Mouse (Mus musculus) intestine, postnatal 0 days (tissue): ENCODE data around the gene Kras. TPM values are rescaled to one million over a fixed set of nuclear protein-coding genes. Genes with fewer than 3 reads are reported as not detected.

Experiments
- ATAC-seq: fragments of 200-750 bp; cut with Nextera tagmentation; 2 replicates; pipeline ENCODE4 v1.8.0; 2017; ENCODE audit warnings: mild to moderate bottlenecking, moderate TSS enrichment, moderate library complexity
- H3K27ac ChIP-seq: fragments of 300-500 bp; sonication (generic); 2 replicates; pipeline ENCODE4 v1.5.1; 2014; ENCODE audit warnings: mild to moderate bottlenecking, low read depth, low read length, moderate library complexity
- H3K27me3 ChIP-seq: fragments of 300-500 bp; sonication (generic); replicated peaks from 2 replicates; pipeline ENCODE4 v1.6.1; 2014; ENCODE audit warnings: low read length, mixed read lengths; ENCODE audit not compliant: control insufficient read depth, insufficient read depth
- H3K36me3 ChIP-seq: fragments of 300-500 bp; sonication (generic); 2 replicates; pipeline ENCODE4 v1.6.1; 2014; ENCODE audit warnings: mild to moderate bottlenecking, moderate library complexity; ENCODE audit not compliant: control insufficient read depth, insufficient read depth
- H3K4me1 ChIP-seq: fragments of 300-500 bp; sonication (generic); replicated peaks from 2 replicates; pipeline ENCODE4 v1.6.1; 2014; ENCODE audit warnings: antibody characterized with exemption, low read length, mixed read lengths; ENCODE audit not compliant: control insufficient read depth, insufficient read depth
- H3K4me2 ChIP-seq: fragments of 300-500 bp; sonication (generic); replicated peaks from 2 replicates; pipeline ENCODE4 v1.6.1; 2014; ENCODE audit warnings: low read depth, mild to moderate bottlenecking, moderate library complexity
- H3K4me3 ChIP-seq: fragments of 300-500 bp; sonication (generic); 2 replicates; pipeline ENCODE4 v1.5.1; 2014; ENCODE audit warnings: low read depth, low read length
- H3K9ac ChIP-seq: fragments of 300-500 bp; sonication (generic); 2 replicates; pipeline ENCODE4 v1.6.1; 2014; ENCODE audit warnings: mild to moderate bottlenecking, low read depth, low read length
- H3K9me3 ChIP-seq: fragments of 300-500 bp; sonication (generic); 2 replicates; pipeline ENCODE4 v1.6.1; 2016; ENCODE audit warnings: mixed run types; ENCODE audit not compliant: control insufficient read depth
- CTCF ChIP-seq: sonication (generic); IDR thresholded peaks from 2 replicates; pipeline ENCODE4 v1.5.1; 2016; ENCODE audit warnings: low read depth, mild to moderate bottlenecking, control low read depth, antibody characterized with exemption, moderate library complexity
- WGBS: fragments of 180-500 bp; shearing (Covaris S2); extraction: QIAGEN DNeasy Blood & Tissue Kit; methylation state at CpG from one replicate; pipeline ENCODE4 v1.1.7; 2014; 5-methylcytosine and 5-hydroxymethylcytosine counted together
- polyA plus RNA-seq: library from polyadenylated mRNA; unstranded; fragments of >200 nt; fragmentation: Nextera tagmentation; extraction: Ambion mirVana; gene quantifications from 2 replicates; pipeline ENCODE4 v1.2.1, GENCODE M21; 2015

Gene Kras
- polyA plus RNA-seq = 62.0 and 64.2 TPM in 2 replicates

GRCm38 (mm10) chr6:145250185-145250791, at the start of gene Kras:
Kras (minus strand) TSS chr6:145250239.
- Histone ChIP-seq H3K9me3 (no peaks in the 10 kb centered on the region), H3K36me3 (no peaks in the 10 kb centered on the region), H3K27ac (peak within 1 kb of the TSS; percentile 93), H3K4me1 (peaks cover 9% of the 10 kb centered on the region), H3K4me3 (peak within 1 kb of the TSS; percentile 82), H3K9ac (peak within 1 kb of the TSS; percentile 95), H3K4me2 (peak within 1 kb of the TSS; percentile 80), H3K27me3 (no peaks in the 10 kb centered on the region)
- WGBS = under 1% methylated on average over 65 of the region's 83 CpGs
- ATAC-seq = peak; percentile 92
- TF ChIP-seq CTCF = no peak

- H3K4me1 ChIP-seq = no peaks in the 10 kb centered on the region
- H3K9ac ChIP-seq = no peak overlapping the region
- no peaks in the 10 kb centered on the region for H3K27me3 ChIP-seq
- TF ChIP-seq CTCF = no peak
- no peaks in the 10 kb centered on the region for H3K36me3 ChIP-seq
- no peak overlapping the region for H3K27ac ChIP-seq
- ATAC-seq = peak; percentile 51; the same call in 1 of the 2 replicates
- H3K9me3 ChIP-seq = no peaks in the 10 kb centered on the region
- 47% methylated on average over 7 of the region's 7 CpGs for WGBS
- no peak overlapping the region for H3K4me3 ChIP-seq
- no peak overlapping the region for H3K4me2 ChIP-seq
Observed at GRCm38 (mm10) chr6:145297626-145298025, 47.6 kb upstream of the Kras start.

DNA sequence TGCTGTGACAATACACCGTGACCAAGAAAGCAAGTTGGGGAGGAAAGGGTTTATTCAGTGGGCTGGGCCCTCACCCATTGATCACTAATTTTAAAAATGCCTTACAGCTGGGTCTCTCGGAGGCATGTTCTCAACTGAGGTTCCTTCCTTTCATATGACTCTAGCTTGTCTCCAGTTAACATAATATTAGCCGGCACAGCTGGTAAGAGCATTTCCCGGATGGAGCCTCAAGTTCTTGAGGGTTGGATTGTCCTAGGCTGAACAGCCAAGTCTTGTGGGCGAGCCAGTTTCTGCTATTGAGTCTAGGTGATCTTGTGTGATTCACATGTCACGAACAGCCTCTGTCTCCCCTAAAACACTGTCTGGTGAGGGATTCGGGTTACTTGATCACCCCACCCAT, 46.9 kb upstream of the Kras start:
- no peaks in the 10 kb centered on the region for H3K36me3 ChIP-seq
- no peak overlapping the region for H3K27ac ChIP-seq
- no peaks in the 10 kb centered on the region for H3K9me3 ChIP-seq
- H3K4me1 ChIP-seq = no peaks in the 10 kb centered on the region
- WGBS = 79% methylated on average over 7 of the region's 7 CpGs
- no peak for TF ChIP-seq CTCF
- no peak overlapping the region for H3K4me3 ChIP-seq
- H3K27me3 ChIP-seq = no peaks in the 10 kb centered on the region
- H3K9ac ChIP-seq = no peak overlapping the region
- no peak for ATAC-seq
- no peak overlapping the region for H3K4me2 ChIP-seq

DNA sequence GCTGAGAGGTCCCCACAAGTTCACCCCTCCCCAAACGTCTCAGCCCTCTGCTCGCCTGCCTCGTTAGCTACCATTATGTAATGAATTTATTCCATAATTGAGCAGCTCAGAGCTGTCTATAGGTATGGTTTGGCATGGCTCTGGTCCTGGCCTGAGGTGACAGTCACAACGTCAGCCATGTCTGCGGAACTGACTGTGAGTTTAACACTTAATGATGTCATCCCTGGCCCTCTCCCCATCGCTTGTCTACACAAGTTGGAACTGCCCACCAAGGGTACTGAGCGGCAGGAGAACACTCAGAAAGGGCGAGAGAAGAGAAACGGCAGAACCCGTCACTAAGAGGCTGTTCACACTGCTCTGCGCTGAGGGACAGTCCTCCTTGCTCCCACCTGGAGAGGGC, 45.1 kb upstream of the Kras start:
- Histone ChIP-seq H3K4me3 (no peak overlapping the region), H3K9ac (no peak overlapping the region), H3K27me3 (no peaks in the 10 kb centered on the region), H3K4me1 (no peaks in the 10 kb centered on the region), H3K9me3 (no peaks in the 10 kb centered on the region), H3K36me3 (no peaks in the 10 kb centered on the region), H3K4me2 (no peak overlapping the region), H3K27ac (no peak overlapping the region)
- no peak for ATAC-seq
- WGBS = 78% methylated on average over 11 of the region's 11 CpGs
- TF ChIP-seq CTCF = no peak

DNA sequence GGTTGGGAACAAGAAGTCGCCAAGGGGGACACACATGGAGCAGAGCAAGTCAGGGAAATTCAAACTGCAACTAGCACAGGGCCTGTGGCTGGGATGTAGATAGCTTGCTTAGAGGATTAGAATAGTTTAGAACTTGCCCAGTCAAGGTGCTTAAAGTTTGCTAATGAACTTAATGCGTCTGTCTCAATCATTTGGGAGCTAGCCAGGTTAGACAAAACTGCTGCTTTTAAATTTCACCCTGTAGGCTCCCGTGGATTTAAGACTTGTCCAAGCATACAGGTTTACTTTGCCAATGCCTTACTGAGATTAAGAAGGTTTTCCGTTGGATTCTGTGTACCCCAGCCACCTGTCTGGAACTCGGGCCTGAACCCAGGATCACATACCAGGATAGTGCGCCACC, 43.1 kb upstream of the Kras start:
- Histone ChIP-seq H3K36me3 (no peaks in the 10 kb centered on the region), H3K9ac (no peak overlapping the region), H3K4me2 (no peak overlapping the region), H3K4me1 (no peaks in the 10 kb centered on the region), H3K27me3 (no peaks in the 10 kb centered on the region), H3K9me3 (no peaks in the 10 kb centered on the region), H3K4me3 (no peak overlapping the region), H3K27ac (no peak overlapping the region)
- ATAC-seq = no peak
- 82% methylated on average over 6 of the region's 6 CpGs for WGBS
- TF ChIP-seq CTCF = no peak

DNA sequence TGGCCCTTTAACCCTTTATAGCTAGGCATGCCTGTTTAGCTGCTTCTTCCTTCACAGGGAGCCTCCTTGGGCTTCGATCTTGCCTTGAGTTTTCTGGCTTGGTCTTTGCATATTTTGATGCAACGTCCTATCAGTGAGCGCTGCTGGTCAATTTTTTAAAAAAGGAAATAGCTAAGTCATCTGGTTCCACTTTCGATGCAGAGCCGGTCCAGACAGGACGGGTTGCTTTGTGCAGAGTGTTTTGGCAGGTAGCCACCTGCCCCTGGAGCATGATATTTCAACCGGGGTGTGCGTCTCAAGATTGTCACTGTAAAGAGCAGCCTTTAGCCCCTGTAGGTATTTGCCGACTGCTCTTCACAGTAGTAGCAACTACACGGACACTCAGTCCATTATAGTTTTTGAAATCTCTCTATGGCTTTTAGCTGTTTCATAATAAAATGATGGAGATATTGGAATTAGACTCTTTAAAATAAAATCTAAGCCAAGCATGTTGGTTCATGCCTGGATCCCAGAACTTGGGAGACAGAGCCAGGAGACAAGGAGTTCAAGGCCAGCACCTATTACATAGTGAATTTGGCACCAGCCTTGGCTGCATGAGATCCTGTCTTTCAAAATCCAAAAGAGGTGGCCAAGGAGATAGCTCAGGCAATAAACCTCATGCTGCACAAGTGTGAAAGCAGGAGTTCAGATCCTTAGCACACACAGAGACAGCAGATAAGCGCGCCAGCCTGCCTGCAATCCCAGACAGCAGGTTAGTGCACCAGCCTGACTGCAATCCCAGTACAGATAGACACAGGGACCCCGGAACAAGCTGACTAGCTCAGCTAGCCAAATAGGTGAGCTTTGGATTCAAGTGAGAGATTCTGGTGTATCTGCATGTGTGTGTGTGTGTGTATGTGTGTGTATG, 41.6 kb upstream of the Kras start:
- Histone ChIP-seq H3K9ac (no peak overlapping the region), H3K36me3 (no peaks in the 10 kb centered on the region), H3K4me3 (no peak overlapping the region), H3K27me3 (no peaks in the 10 kb centered on the region), H3K27ac (no peak overlapping the region), H3K9me3 (no peaks in the 10 kb centered on the region), H3K4me1 (no peaks in the 10 kb centered on the region), H3K4me2 (no peak overlapping the region; the same call in 1 of the 2 replicates)
- no peak for ATAC-seq
- 59% methylated on average over 13 of the region's 13 CpGs for WGBS
- TF ChIP-seq CTCF = no peak
